Mouse (Mus musculus): ENCODE data around the gene Uck2. TPM values are rescaled to one million over a fixed set of nuclear protein-coding genes. Genes with fewer than 3 reads are reported as not detected.

The Uck2 gene
- total RNA-seq, 2 experiments from 2014 or later = 181 to 286 TPM

- 0 out of 2 replicates have a peak, but pooled peaks have one; percentile 4 for ATAC-seq (replicated peaks; ENCODE audit: poor library complexity, severe bottlenecking)
Observed at GRCm38 (mm10) chr1:167262489-167263041, 22.6 kb downstream of the Uck2 start.

- ATAC-seq (replicated peaks; ENCODE audit: poor library complexity, severe bottlenecking) = no peak
Observed at GRCm38 (mm10) chr1:167261750-167262149, 23.4 kb downstream of the Uck2 start.

GRCm38 (mm10) chr1:167259702-167260101 is 25.4 kb downstream of the Uck2 start:
- ATAC-seq (replicated peaks; ENCODE audit: poor library complexity, severe bottlenecking) = peak; percentile 40

GRCm38 (mm10) chr1:167256724-167257302 is 28.3 kb downstream of the Uck2 start:
- ATAC-seq (replicated peaks; ENCODE audit: poor library complexity, severe bottlenecking) = no peak

GRCm38 (mm10) chr1:167253579-167253978 is 31.5 kb downstream of the Uck2 start:
- ATAC-seq (replicated peaks; ENCODE audit: poor library complexity, severe bottlenecking) = no peak

GRCm38 (mm10) chr1:167249881-167250280 is 35.2 kb downstream of the Uck2 start:
- ATAC-seq (replicated peaks; ENCODE audit: poor library complexity, severe bottlenecking) = no peak

- ATAC-seq (replicated peaks; ENCODE audit: poor library complexity, severe bottlenecking) = no peak
Observed at GRCm38 (mm10) chr1:167249252-167249651, 35.9 kb downstream of the Uck2 start.

- no peak for ATAC-seq (replicated peaks; ENCODE audit: poor library complexity, severe bottlenecking)
Observed at GRCm38 (mm10) chr1:167247886-167248285, 37.2 kb downstream of the Uck2 start.

- ATAC-seq (replicated peaks; ENCODE audit: poor library complexity, severe bottlenecking) = peak; percentile 51
Observed at GRCm38 (mm10) chr1:167246976-167247375, 38.1 kb downstream of the Uck2 start.

- peak; percentile 56 for ATAC-seq (replicated peaks; ENCODE audit: poor library complexity, severe bottlenecking)
Observed at GRCm38 (mm10) chr1:167246275-167246674, 38.8 kb downstream of the Uck2 start.

GRCm38 (mm10) chr1:167245180-167245641 is 39.9 kb downstream of the Uck2 start:
- ATAC-seq (replicated peaks; ENCODE audit: poor library complexity, severe bottlenecking) = no peak

- peak; percentile 73 for ATAC-seq (replicated peaks; ENCODE audit: poor library complexity, severe bottlenecking)
Observed at GRCm38 (mm10) chr1:167242191-167242681, 42.9 kb downstream of the Uck2 start.

- no peak for ATAC-seq (replicated peaks; ENCODE audit: poor library complexity, severe bottlenecking)
Observed at GRCm38 (mm10) chr1:167241487-167241886, 43.6 kb downstream of the Uck2 start.

- ATAC-seq (replicated peaks; ENCODE audit: poor library complexity, severe bottlenecking) = no peak
Observed at GRCm38 (mm10) chr1:167240361-167240760, 44.8 kb downstream of the Uck2 start.

- no peak for ATAC-seq (replicated peaks; ENCODE audit: poor library complexity, severe bottlenecking)
Observed at GRCm38 (mm10) chr1:167239916-167240315, 45.2 kb downstream of the Uck2 start.

GRCm38 (mm10) chr1:167237798-167238197 is 47.3 kb downstream of the Uck2 start:
- no peak for ATAC-seq (replicated peaks; ENCODE audit: poor library complexity, severe bottlenecking)

GRCm38 (mm10) chr1:167236790-167237189 is 48.3 kb downstream of the Uck2 start:
- ATAC-seq (replicated peaks; ENCODE audit: poor library complexity, severe bottlenecking) = no peak

GRCm38 (mm10) chr1:167234344-167234743 is 50.8 kb downstream of the Uck2 start:
- ATAC-seq (replicated peaks; ENCODE audit: poor library complexity, severe bottlenecking) = no peak

- no peak for ATAC-seq (replicated peaks; ENCODE audit: poor library complexity, severe bottlenecking)
Observed at GRCm38 (mm10) chr1:167232918-167233317, 52.2 kb downstream of the Uck2 start.

GRCm38 (mm10) chr1:167231612-167232283 is 53.4 kb downstream of the Uck2 start:
- ATAC-seq (replicated peaks; ENCODE audit: poor library complexity, severe bottlenecking) = peak; percentile 30; the same call in 1 of the 2 replicates

GRCm38 (mm10) chr1:167230930-167231611 is 54.0 kb downstream of the Uck2 start:
- ATAC-seq (replicated peaks; ENCODE audit: poor library complexity, severe bottlenecking) = peak; percentile 63

All from granulocyte monocyte progenitor cell, adult 5-6 weeks (primary cell).